ENCODE assay signal across 17 mouse cellular contexts in the genomic region with DNA sequence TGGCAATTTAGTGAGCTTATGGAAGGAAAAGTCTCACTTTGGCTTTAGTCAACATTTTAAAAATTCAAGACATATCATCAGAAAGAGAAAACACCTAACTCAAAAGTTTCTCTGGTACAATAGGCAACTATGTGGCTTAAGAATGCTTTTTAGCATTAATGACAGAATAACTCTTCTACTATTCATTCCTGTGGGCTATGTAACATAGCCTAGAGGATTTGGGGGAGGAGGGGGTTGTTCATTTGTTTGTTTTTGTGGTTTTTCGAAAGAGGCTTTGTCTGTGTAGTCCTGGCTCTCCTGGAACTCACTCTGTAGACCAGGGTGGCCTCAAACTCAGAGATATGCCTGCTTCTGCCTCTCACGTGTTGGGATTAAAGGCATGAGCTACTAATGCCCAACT. TPM values are rescaled to one million over a fixed set of nuclear protein-coding genes. Genes with fewer than 3 reads are reported as not detected.
DNase-seq lines count a peak whose midpoint lies in the region; ATAC-seq lines count a peak whose summit lies in the region.
"Had no signal": no experiment of that assay in that cellular context is flagged by ENCODE, and none has a peak within 500 bp of the region (broad histone marks: within the 10 kb centered on the region; RNA-seq: fewer than 3 reads in every experiment).

No protein-coding gene starts in this region.

- H3K9me3 ChIP-seq in embryonic facial prominence, embryonic 13.5 days = no peaks in the 10 kb centered on the region
- H3K9me3 ChIP-seq in embryonic facial prominence, embryonic 10.5 days = no peaks in the 10 kb centered on the region
- H3K9me3 ChIP-seq in limb, embryonic 15.5 days = no peaks in the 10 kb centered on the region
- no peaks in the 10 kb centered on the region for H3K9me3 ChIP-seq in limb, embryonic 10.5 days (replicated peaks)
- H3K9me3 ChIP-seq in embryonic facial prominence, embryonic 15.5 days (replicated peaks) = no peaks in the 10 kb centered on the region
- H3K9me3 ChIP-seq in forebrain, embryonic 13.5 days (replicated peaks) = no peaks in the 10 kb centered on the region
- H3K9me3 ChIP-seq: forebrain, embryonic 12.5 days; heart, embryonic 10.5 days; heart, embryonic 15.5 days; hindbrain, embryonic 15.5 days had no signal

- H3K36me3 ChIP-seq in embryonic facial prominence, embryonic 13.5 days = peaks cover 63% of the 10 kb centered on the region
- H3K36me3 ChIP-seq in embryonic facial prominence, embryonic 10.5 days (replicated peaks) = peaks cover 97% of the 10 kb centered on the region
- H3K36me3 ChIP-seq in limb, embryonic 15.5 days = peaks cover 68% of the 10 kb centered on the region
- peaks cover 96% of the 10 kb centered on the region for H3K36me3 ChIP-seq in limb, embryonic 10.5 days
- H3K36me3 ChIP-seq in embryonic facial prominence, embryonic 15.5 days = peaks cover 49% of the 10 kb centered on the region
- H3K36me3 ChIP-seq in forebrain, embryonic 13.5 days (ENCODE audit: poor library complexity, severe bottlenecking) = peaks cover 74% of the 10 kb centered on the region

- 72% methylated on average over 2 of the region's 2 CpGs for WGBS in embryonic facial prominence, embryonic 13.5 days
- WGBS in embryonic facial prominence, embryonic 10.5 days = 73% methylated on average over 2 of the region's 2 CpGs
- WGBS in limb, embryonic 15.5 days = 78% methylated on average over 2 of the region's 2 CpGs
- WGBS in limb, embryonic 10.5 days = 80% methylated on average over 2 of the region's 2 CpGs
- WGBS in embryonic facial prominence, embryonic 15.5 days = 72% methylated on average over 2 of the region's 2 CpGs
- 80% methylated on average over 2 of the region's 2 CpGs for WGBS in forebrain, embryonic 13.5 days

- ATAC-seq in embryonic facial prominence, embryonic 13.5 days (ENCODE audit: insufficient number of reproducible peaks, insufficient read depth, low FRiP score, low TSS enrichment, low read depth) = no peak
- no peak for ATAC-seq in limb, embryonic 15.5 days (ENCODE audit: insufficient number of reproducible peaks, low FRiP score, low TSS enrichment, low read depth)
- no peak for ATAC-seq in embryonic facial prominence, embryonic 15.5 days (ENCODE audit: insufficient number of reproducible peaks, low FRiP score, low TSS enrichment, low read depth)
- ATAC-seq in forebrain, embryonic 13.5 days = no peak
- ATAC-seq: forebrain, postnatal 0 days; intestine, embryonic 16.5 days had no signal

- no peak overlapping the region for H3K9ac ChIP-seq in embryonic facial prominence, embryonic 13.5 days
- no peak overlapping the region for H3K9ac ChIP-seq in limb, embryonic 15.5 days
- H3K9ac ChIP-seq in embryonic facial prominence, embryonic 15.5 days = no peak overlapping the region
- H3K9ac ChIP-seq in forebrain, embryonic 13.5 days = no peak overlapping the region
- H3K9ac ChIP-seq: forebrain, embryonic 12.5 days; forebrain, postnatal 0 days; heart, embryonic 15.5 days; hindbrain, embryonic 15.5 days had no signal

- no peak overlapping the region for H3K4me2 ChIP-seq in embryonic facial prominence, embryonic 13.5 days
- H3K4me2 ChIP-seq in limb, embryonic 15.5 days = no peak overlapping the region
- H3K4me2 ChIP-seq in embryonic facial prominence, embryonic 15.5 days (replicated peaks) = no peak overlapping the region
- H3K4me2 ChIP-seq in forebrain, embryonic 13.5 days = no peak overlapping the region
- H3K4me2 ChIP-seq: forebrain, embryonic 12.5 days; hindbrain, embryonic 15.5 days had no signal

- H3K4me1 ChIP-seq in embryonic facial prominence, embryonic 13.5 days = peaks cover 23% of the 10 kb centered on the region
- H3K4me1 ChIP-seq in embryonic facial prominence, embryonic 10.5 days = no peaks in the 10 kb centered on the region
- 0 out of 2 replicates have a peak, but pooled peaks cover 5% of the 10 kb centered on the region for H3K4me1 ChIP-seq in limb, embryonic 15.5 days
- no peaks in the 10 kb centered on the region for H3K4me1 ChIP-seq in limb, embryonic 10.5 days
- H3K4me1 ChIP-seq in embryonic facial prominence, embryonic 15.5 days = peaks cover 32% of the 10 kb centered on the region
- H3K4me1 ChIP-seq in forebrain, embryonic 13.5 days = 0 out of 2 replicates have a peak, but pooled peaks cover 5% of the 10 kb centered on the region
- H3K4me1 ChIP-seq: forebrain, embryonic 12.5 days; hindbrain, embryonic 15.5 days had no signal

- H3K4me3 ChIP-seq in embryonic facial prominence, embryonic 13.5 days = no peak overlapping the region
- H3K4me3 ChIP-seq in embryonic facial prominence, embryonic 10.5 days = no peak overlapping the region
- H3K4me3 ChIP-seq in limb, embryonic 15.5 days = no peak overlapping the region
- H3K4me3 ChIP-seq in limb, embryonic 10.5 days = no peak overlapping the region
- H3K4me3 ChIP-seq in embryonic facial prominence, embryonic 15.5 days (replicated peaks) = no peak overlapping the region
- H3K4me3 ChIP-seq in forebrain, embryonic 13.5 days = no peak overlapping the region
- H3K4me3 ChIP-seq: forebrain, embryonic 12.5 days; heart, embryonic 10.5 days; heart, embryonic 15.5 days; hindbrain, embryonic 15.5 days had no signal

- H3K27me3 ChIP-seq in embryonic facial prominence, embryonic 13.5 days = no peaks in the 10 kb centered on the region
- no peaks in the 10 kb centered on the region for H3K27me3 ChIP-seq in embryonic facial prominence, embryonic 10.5 days (replicated peaks; ENCODE audit: low read depth, poor library complexity, severe bottlenecking)
- H3K27me3 ChIP-seq in limb, embryonic 15.5 days = no peaks in the 10 kb centered on the region
- H3K27me3 ChIP-seq in limb, embryonic 10.5 days (ENCODE audit: low read depth, poor library complexity, severe bottlenecking) = no peaks in the 10 kb centered on the region
- no peaks in the 10 kb centered on the region for H3K27me3 ChIP-seq in embryonic facial prominence, embryonic 15.5 days
- no peaks in the 10 kb centered on the region for H3K27me3 ChIP-seq in forebrain, embryonic 13.5 days
- H3K27me3 ChIP-seq: CH12.LX; forebrain, embryonic 12.5 days; heart, embryonic 15.5 days; hindbrain, embryonic 15.5 days had no signal

- peak overlapping the region; percentile 55; the same call in 1 of the 2 replicates for H3K27ac ChIP-seq in embryonic facial prominence, embryonic 13.5 days
- H3K27ac ChIP-seq in embryonic facial prominence, embryonic 10.5 days (replicated peaks) = no peak overlapping the region
- H3K27ac ChIP-seq in limb, embryonic 15.5 days = 0 out of 2 replicates have a peak overlapping the region, but pooled peaks have one; percentile 34
- no peak overlapping the region for H3K27ac ChIP-seq in limb, embryonic 10.5 days
- peak overlapping the region; percentile 68 for H3K27ac ChIP-seq in embryonic facial prominence, embryonic 15.5 days (replicated peaks)
- H3K27ac ChIP-seq in forebrain, embryonic 13.5 days = no peak overlapping the region
- H3K27ac ChIP-seq: forebrain, embryonic 12.5 days; hindbrain, embryonic 15.5 days had no signal

- DNase-seq in embryonic facial prominence, embryonic 10.5 days (ENCODE audit: low spot score) = no peak
- no peak for DNase-seq in limb, embryonic 10.5 days (ENCODE audit: low spot score)
- DNase-seq in layer of hippocampus, adult 11-12 months (ENCODE audit: low spot score) = no peak
- DNase-seq: adrenal gland, postnatal 10 days; cerebellum, adult 11 months; cerebellum, adult 8-10 months; forebrain, postnatal 0 days had no signal

RNA-seq across cellular contexts. Expression of a gene that starts 51.6 kb away (rescaled TPM):
- 29.4 and 30.1 TPM in 2 replicates for polyA plus RNA-seq in embryonic facial prominence, embryonic 13.5 days (2015; fragmentation: Nextera tagmentation; extraction: Ambion mirVana)
- polyA plus RNA-seq in embryonic facial prominence, embryonic 10.5 days (2016; fragmentation: Nextera tagmentation; extraction: Ambion mirVana) = 28.3 and 29.6 TPM in 2 replicates
- polyA plus RNA-seq in limb, embryonic 15.5 days (2015; fragmentation: Nextera tagmentation; extraction: Ambion mirVana) = 28.4 and 28.6 TPM in 2 replicates
- polyA plus RNA-seq in limb, embryonic 10.5 days (2016; fragmentation: Nextera tagmentation; extraction: Ambion mirVana) = 25.0 and 31.3 TPM in 2 replicates
- polyA plus RNA-seq in embryonic facial prominence, embryonic 15.5 days (2015; fragmentation: Nextera tagmentation; extraction: Ambion mirVana) = 32.3 and 33.9 TPM in 2 replicates
- polyA plus RNA-seq in forebrain, embryonic 13.5 days (2015; fragmentation: Nextera tagmentation; extraction: Ambion mirVana) = 15.7 and 18.6 TPM in 2 replicates

RNA-seq across cellular contexts. Expression of a gene that starts 55.9 kb away (rescaled TPM):
- polyA plus RNA-seq in embryonic facial prominence, embryonic 13.5 days (2015; fragmentation: Nextera tagmentation; extraction: Ambion mirVana) = 81.2 and 89.7 TPM in 2 replicates
- polyA plus RNA-seq in embryonic facial prominence, embryonic 10.5 days (2016; fragmentation: Nextera tagmentation; extraction: Ambion mirVana) = 75.2 and 84.0 TPM in 2 replicates
- 90.6 and 97.1 TPM in 2 replicates for polyA plus RNA-seq in limb, embryonic 15.5 days (2015; fragmentation: Nextera tagmentation; extraction: Ambion mirVana)
- 74.2 and 82.0 TPM in 2 replicates for polyA plus RNA-seq in limb, embryonic 10.5 days (2016; fragmentation: Nextera tagmentation; extraction: Ambion mirVana)
- polyA plus RNA-seq in embryonic facial prominence, embryonic 15.5 days (2015; fragmentation: Nextera tagmentation; extraction: Ambion mirVana) = 74.5 and 75.1 TPM in 2 replicates
- 59.4 and 60.4 TPM in 2 replicates for polyA plus RNA-seq in forebrain, embryonic 13.5 days (2015; fragmentation: Nextera tagmentation; extraction: Ambion mirVana)

Comparison
In these comparisons a context has a peak if more than half of its experiments do, and no peak if none do; other contexts are left out.
1. H3K27ac ChIP-seq: peak in embryonic facial prominence, embryonic 13.5 days (single experiment), limb, embryonic 15.5 days (single experiment) and embryonic facial prominence, embryonic 15.5 days (single experiment); none in embryonic facial prominence, embryonic 10.5 days (single experiment), limb, embryonic 10.5 days (single experiment) and forebrain, embryonic 13.5 days (single experiment).